Mouse (Mus musculus): ENCODE results near the gene Adamtsl2.

- TF ChIP-seq CTCF (IDR thresholded peaks at IDR 0.05) = no peak
- no peak for TF ChIP-seq POLR2A (IDR thresholded peaks at IDR 0.05; ENCODE audit: insufficient read depth, low read depth, low read length)
- no peak for TF ChIP-seq EP300 (IDR thresholded peaks at IDR 0.05; ENCODE audit: insufficient read depth, low read depth, low read length)
These were observed 40.6 kb downstream of the Adamtsl2 start for GRCm38 (mm10) chr2:27119766-27120165.
